Mouse (Mus musculus) bone marrow macrophage, adult 2 months (primary cell): ENCODE measurements around the gene Vwa7.

Experiments used
- CTCF ChIP-seq: IDR thresholded peaks from 2 replicates; pipeline ENCODE4 v1.5.1; 2012; ENCODE audit warnings: low read depth, mild to moderate bottlenecking, low read length, moderate library complexity
- POLR2A ChIP-seq: IDR thresholded peaks from 2 replicates; pipeline ENCODE4 v1.6.1; 2012; ENCODE audit warnings: mild to moderate bottlenecking, low read depth, low read length, borderline replicate concordance

GRCm38 (mm10) chr17:34977000-34977399, 39.4 kb upstream of the Vwa7 start:
- TF ChIP-seq CTCF (no peak), POLR2A (no peak)
